Mouse (Mus musculus): Measurements from ENCODE around the gene Dcst2. TPM values are rescaled to one million over a fixed set of nuclear protein-coding genes. Genes with fewer than 3 reads are reported as not detected.

The Dcst2 gene
- total and polyA plus RNA-seq, 3 experiments, result 0.06 TPM; not detected in 2

GRCm38 (mm10) chr3:89395806-89396653 is 34.3 kb downstream of the Dcst2 start (continued):
- 0 out of 2 replicates have a peak, but pooled peaks have one; percentile 41 for TF ChIP-seq GATA1 (IDR thresholded peaks at IDR 0.05; ENCODE audit: low read depth, low read length)
- TF ChIP-seq POLR2AphosphoS2 (IDR thresholded peaks at IDR 0.05; ENCODE audit: low read length), result peak; percentile 84; the same call in 1 of the 2 replicates
- TF ChIP-seq HCFC1 (IDR thresholded peaks at IDR 0.05; ENCODE audit: low read depth, low read length), result peak; percentile 64
- TF ChIP-seq CHD1 (IDR thresholded peaks at IDR 0.05; ENCODE audit: low read depth, low read length), result no peak
- TF ChIP-seq ZC3H11A (IDR thresholded peaks at IDR 0.05; ENCODE audit: low read depth, low read length), result no peak
- peak; percentile 37 for TF ChIP-seq SIN3A (IDR thresholded peaks at IDR 0.05; ENCODE audit: low read length)
- peak; percentile 17; the same call in 1 of the 2 replicates for TF ChIP-seq TCF12 (IDR thresholded peaks at IDR 0.05; ENCODE audit: low read depth, low read length)
- TF ChIP-seq RCOR1 (IDR thresholded peaks at IDR 0.05; ENCODE audit: low read depth, low read length), result no peak
- TF ChIP-seq CTCF (IDR thresholded peaks at IDR 0.05 in 2 of 3, conservative IDR thresholded peaks at IDR 0.05 in 1 of 3; ENCODE audit: control insufficient read depth in 1 of 3, insufficient read depth in 1 of 3, low read depth in 2 of 3, low read length in 3 of 3, poor library complexity in 1 of 3, severe bottlenecking in 1 of 3), result peak; percentile 91 to 97 (median 96)
- TF ChIP-seq USF2 (IDR thresholded peaks at IDR 0.05; ENCODE audit: borderline replicate concordance in 1 of 2, insufficient read depth in 1 of 2, low read depth in 1 of 2, low read length in 2 of 2), result no peak
- peak; percentile 5; the same call in 1 of the 2 replicates for TF ChIP-seq MXI1 (IDR thresholded peaks at IDR 0.05; ENCODE audit: low read depth, low read length)
- 0 out of 2 replicates have a peak, but pooled peaks have one; percentile 2 for TF ChIP-seq USF1 (IDR thresholded peaks at IDR 0.05; ENCODE audit: low read depth, low read length)
- TF ChIP-seq BHLHE40 (IDR thresholded peaks at IDR 0.05; ENCODE audit: borderline replicate concordance, low read depth, low read length), result no peak
- peak; percentile 74 for TF ChIP-seq ETS1 (IDR thresholded peaks at IDR 0.05; ENCODE audit: low read depth, low read length)
- no peak for TF ChIP-seq MYB (IDR thresholded peaks at IDR 0.05; ENCODE audit: low read depth, low read length)
- TF ChIP-seq POLR2AphosphoS5 (IDR thresholded peaks at IDR 0.05; ENCODE audit: borderline replicate concordance, low read depth, low read length), result no peak

GRCm38 (mm10) chr3:89396654-89397005 is 34.9 kb downstream of the Dcst2 start:
- Histone ChIP-seq H3K36me3 (ENCODE audit: control insufficient read depth in 1 of 2, insufficient read depth in 2 of 2, low read length in 2 of 2) (peaks cover 2 to 4% of the 10 kb centered on the region in 2 experiments; a peak in 3 of 4 replicates), H3K9ac (ENCODE audit: control insufficient read depth, low read depth, low read length, poor library complexity, severe bottlenecking) (peak overlapping the region; percentile 73), H3K27ac (ENCODE audit: control insufficient read depth, low read depth, low read length) (peak overlapping the region; percentile 11; the same call in 1 of the 2 replicates), H3K79me2 (ENCODE audit: control insufficient read depth, insufficient read depth, low read length, poor library complexity) (peaks cover 12% of the 10 kb centered on the region), H3K4me1 (ENCODE audit: control insufficient read depth in 1 of 2, insufficient read depth in 2 of 2, low read length in 2 of 2) (peaks cover 3 to 9% of the 10 kb centered on the region in 2 experiments; a peak in 2 of 4 replicates), H3K9me3 (replicated peaks; ENCODE audit: insufficient read depth, low read length) (no peaks in the 10 kb centered on the region), H3K4me3 (ENCODE audit: control insufficient read depth in 1 of 2, insufficient read depth in 1 of 2, low read depth in 2 of 2, low read length in 2 of 2) (peak overlapping the region; percentile 64 to 78), H3K27me3 (ENCODE audit: control insufficient read depth in 1 of 2, insufficient read depth in 2 of 2, low read length in 2 of 2) (no peaks in the 10 kb centered on the region)
- DNase-seq (ENCODE audit: low read depth, low spot score), result no peak
- TF ChIP-seq RCOR1 (IDR thresholded peaks at IDR 0.05; ENCODE audit: low read depth, low read length) (0 out of 2 replicates have a peak, but pooled peaks have one; percentile 39), USF2 (IDR thresholded peaks at IDR 0.05; ENCODE audit: borderline replicate concordance in 1 of 2, insufficient read depth in 1 of 2, low read depth in 1 of 2, low read length in 2 of 2) (no peak), TCF12 (IDR thresholded peaks at IDR 0.05; ENCODE audit: low read depth, low read length) (no peak), GATA1 (IDR thresholded peaks at IDR 0.05; ENCODE audit: low read depth, low read length) (0 out of 2 replicates have a peak, but pooled peaks have one; percentile 24), POLR2AphosphoS5 (IDR thresholded peaks at IDR 0.05; ENCODE audit: borderline replicate concordance, low read depth, low read length) (no peak), JUND (IDR thresholded peaks at IDR 0.05; ENCODE audit: low read depth, low read length) (no peak)
